Mouse (Mus musculus): ENCODE results near the gene Eng. TPM values are rescaled to one million over a fixed set of nuclear protein-coding genes. Genes with fewer than 3 reads are reported as not detected.

The Eng gene
- polyA plus RNA-seq, 1 experiment, result 31.6 TPM

DNA sequence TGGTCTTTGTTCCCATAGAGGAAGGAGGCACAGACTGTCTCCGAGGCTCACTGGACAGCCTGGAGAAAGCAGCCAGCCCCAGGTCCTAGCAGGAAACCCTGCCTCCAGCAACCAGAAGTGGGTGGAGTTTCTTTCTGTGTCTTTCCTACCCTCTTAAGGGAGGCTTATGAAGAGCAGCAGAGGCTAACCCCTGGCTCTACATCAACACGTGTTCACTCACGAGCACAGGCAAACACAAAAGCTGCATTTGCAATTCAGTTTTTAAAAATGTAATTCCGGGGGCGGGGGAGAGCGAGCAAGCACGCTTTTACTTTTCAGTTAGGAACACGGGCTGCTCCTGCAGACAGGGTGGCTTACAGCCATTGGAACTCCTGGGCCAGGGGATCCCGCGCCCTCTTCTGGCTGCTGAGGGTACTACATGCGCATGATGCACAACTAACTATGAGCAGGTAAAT lies 43.8 kb upstream of the Eng start:
- Histone ChIP-seq H3K4me1 (ENCODE audit: control insufficient read depth, insufficient read depth, low read length) (peaks cover 36% of the 10 kb centered on the region), H3K27ac (ENCODE audit: insufficient read depth, low read length) (no peak overlapping the region), H3K4me3 (replicated peaks; ENCODE audit: insufficient read depth, low read depth, low read length) (peak overlapping the region; percentile 6), H3K27me3 (ENCODE audit: control insufficient read depth, insufficient read depth, low read length) (no peaks in the 10 kb centered on the region)
- TF ChIP-seq CTCF (IDR thresholded peaks at IDR 0.05; ENCODE audit: borderline replicate concordance, insufficient read depth, low read depth, low read length) (peak; percentile 91), POLR2A (IDR thresholded peaks at IDR 0.05; ENCODE audit: borderline replicate concordance, insufficient read depth, low read length) (no peak)
- WGBS, result under 1% methylated on average over 11 of the region's 11 CpGs
- DNase-seq, result peak; percentile 87 to 95

DNA sequence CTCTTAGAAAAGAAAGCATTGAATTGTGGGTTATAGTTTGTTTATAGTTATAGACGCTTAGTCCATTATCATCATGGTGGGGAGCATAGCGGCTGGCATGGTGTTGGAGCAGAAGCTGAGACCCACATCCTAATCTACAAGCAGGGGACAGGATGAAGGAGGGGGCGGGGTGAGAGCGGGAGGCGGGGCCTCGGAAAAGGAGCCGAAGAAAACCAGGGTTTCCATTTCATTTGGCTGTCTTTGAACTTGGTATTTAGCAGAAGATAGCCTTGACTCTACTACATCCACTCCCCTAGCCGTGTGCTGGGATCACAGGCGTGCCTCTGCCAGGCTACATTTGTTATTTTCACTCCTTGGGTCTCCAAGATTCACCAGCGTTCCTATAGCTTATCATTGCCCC lies 41.8 kb upstream of the Eng start:
- no peak for DNase-seq
- H3K4me3 ChIP-seq (replicated peaks; ENCODE audit: insufficient read depth, low read depth, low read length), result no peak overlapping the region
- peaks cover 20% of the 10 kb centered on the region for H3K4me1 ChIP-seq (ENCODE audit: control insufficient read depth, insufficient read depth, low read length)
- TF ChIP-seq POLR2A (IDR thresholded peaks at IDR 0.05; ENCODE audit: borderline replicate concordance, insufficient read depth, low read length) (no peak), CTCF (IDR thresholded peaks at IDR 0.05; ENCODE audit: borderline replicate concordance, insufficient read depth, low read depth, low read length) (no peak)
- WGBS, result 54% methylated on average over 10 of the region's 10 CpGs
- H3K27me3 ChIP-seq (ENCODE audit: control insufficient read depth, insufficient read depth, low read length), result no peaks in the 10 kb centered on the region
- H3K27ac ChIP-seq (ENCODE audit: insufficient read depth, low read length), result no peak overlapping the region

DNA sequence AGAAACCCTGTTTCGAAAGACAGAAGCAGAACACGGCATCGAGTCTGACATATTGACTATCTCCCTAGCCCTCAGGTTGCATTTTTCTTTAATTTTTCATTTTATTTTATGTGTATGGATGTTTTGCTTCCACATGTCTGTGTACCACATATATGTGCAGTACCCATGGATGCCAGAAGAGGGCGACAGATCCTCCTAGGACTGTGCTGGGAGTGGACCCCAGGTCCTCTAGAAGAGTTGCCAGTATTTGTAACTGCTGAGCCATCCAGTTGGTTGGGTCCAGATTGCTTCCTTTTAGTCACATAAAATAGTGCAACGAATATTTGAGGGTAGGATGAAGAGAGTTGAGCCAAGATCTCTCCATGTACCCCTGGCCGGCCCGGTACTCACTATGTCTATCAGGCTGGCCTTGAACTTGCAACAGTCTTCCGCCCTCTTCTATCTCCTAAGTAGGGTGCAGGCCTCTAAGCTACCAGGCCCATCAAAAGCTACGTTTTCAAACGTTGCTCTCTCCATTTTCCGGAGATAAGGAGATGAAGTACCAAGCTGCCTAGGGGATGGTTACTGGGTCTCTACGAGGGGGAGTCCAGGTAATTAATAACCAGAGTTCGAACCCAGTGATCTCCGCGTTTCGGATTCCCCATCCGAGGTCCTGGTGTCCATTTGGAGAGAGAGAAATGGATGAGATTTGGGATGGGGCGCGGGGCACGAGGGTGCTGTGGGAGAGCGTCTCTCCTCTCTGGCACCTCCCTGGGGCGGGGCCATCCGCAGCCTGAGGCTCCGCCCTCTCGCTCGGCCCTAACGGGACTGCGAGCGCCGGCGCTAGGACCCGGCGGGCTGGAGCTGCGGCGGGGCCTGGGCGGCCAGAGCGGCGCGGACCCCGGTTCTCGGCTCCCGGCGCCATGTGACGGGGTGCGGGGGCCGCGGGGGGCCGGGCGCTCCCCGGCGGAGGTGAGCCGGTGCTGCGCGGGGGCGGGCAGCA lies 39.9 kb upstream of the Eng start:
- H3K27me3 ChIP-seq (ENCODE audit: control insufficient read depth, insufficient read depth, low read length), result no peaks in the 10 kb centered on the region
- TF ChIP-seq POLR2A (IDR thresholded peaks at IDR 0.05; ENCODE audit: borderline replicate concordance, insufficient read depth, low read length) (0 out of 2 replicates have a peak, but pooled peaks have one; percentile 34), CTCF (IDR thresholded peaks at IDR 0.05; ENCODE audit: borderline replicate concordance, insufficient read depth, low read depth, low read length) (peak; percentile 43; the same call in 1 of the 2 replicates)
- peak; percentile 87 to 90 for DNase-seq
- WGBS, result 11% methylated on average over 55 of the region's 55 CpGs
- H3K4me3 ChIP-seq (replicated peaks; ENCODE audit: insufficient read depth, low read depth, low read length), result peak overlapping the region; percentile 60
- H3K27ac ChIP-seq (ENCODE audit: insufficient read depth, low read length), result peak overlapping the region; percentile 78
- H3K4me1 ChIP-seq (ENCODE audit: control insufficient read depth, insufficient read depth, low read length), result peaks cover 12% of the 10 kb centered on the region

DNA sequence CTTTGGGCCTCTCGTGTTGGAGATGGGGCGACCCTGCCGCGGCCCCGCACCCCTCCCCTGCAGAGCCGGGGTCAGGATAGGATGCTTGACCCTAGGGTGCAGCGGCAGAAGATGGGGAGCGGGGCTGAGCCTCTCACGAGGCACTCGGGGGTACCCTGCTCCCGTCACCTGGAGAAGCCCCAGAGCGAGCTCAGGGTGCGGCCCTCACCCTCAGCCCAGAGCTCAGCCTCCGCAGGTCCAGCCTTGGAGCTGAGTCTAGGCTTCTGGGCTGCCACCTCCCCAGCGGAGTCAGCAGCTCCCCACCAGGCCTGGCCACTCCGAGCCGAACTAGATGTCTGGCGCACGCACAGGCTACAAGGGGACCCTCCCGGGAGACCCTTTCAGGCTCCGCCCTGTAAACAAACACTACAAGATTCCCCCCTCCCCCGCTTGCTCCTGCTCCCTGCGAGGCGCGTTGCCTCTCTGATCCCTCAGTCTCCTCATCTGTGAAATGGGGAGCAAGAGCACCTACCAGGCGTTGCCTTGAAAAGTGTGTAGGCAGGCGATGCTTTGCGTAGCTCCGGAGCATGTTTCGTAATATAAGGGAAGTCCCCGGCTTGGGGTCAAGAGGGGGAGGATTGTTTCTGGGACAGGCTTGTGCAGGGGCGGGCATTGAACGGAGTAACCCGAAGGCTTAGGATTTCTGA lies 39.0 kb upstream of the Eng start:
- DNase-seq, result peak; percentile 60 to 71
- H3K4me3 ChIP-seq (replicated peaks; ENCODE audit: insufficient read depth, low read depth, low read length), result peak overlapping the region; percentile 60
- no peaks in the 10 kb centered on the region for H3K27me3 ChIP-seq (ENCODE audit: control insufficient read depth, insufficient read depth, low read length)
- peaks cover 5% of the 10 kb centered on the region; the same call in 1 of the 2 replicates for H3K4me1 ChIP-seq (ENCODE audit: control insufficient read depth, insufficient read depth, low read length)
- TF ChIP-seq CTCF (IDR thresholded peaks at IDR 0.05; ENCODE audit: borderline replicate concordance, insufficient read depth, low read depth, low read length), result no peak
- no peak for TF ChIP-seq POLR2A (IDR thresholded peaks at IDR 0.05; ENCODE audit: borderline replicate concordance, insufficient read depth, low read length)
- WGBS, result 6% methylated on average over 34 of the region's 34 CpGs
- peak overlapping the region; percentile 78 for H3K27ac ChIP-seq (ENCODE audit: insufficient read depth, low read length)

DNA sequence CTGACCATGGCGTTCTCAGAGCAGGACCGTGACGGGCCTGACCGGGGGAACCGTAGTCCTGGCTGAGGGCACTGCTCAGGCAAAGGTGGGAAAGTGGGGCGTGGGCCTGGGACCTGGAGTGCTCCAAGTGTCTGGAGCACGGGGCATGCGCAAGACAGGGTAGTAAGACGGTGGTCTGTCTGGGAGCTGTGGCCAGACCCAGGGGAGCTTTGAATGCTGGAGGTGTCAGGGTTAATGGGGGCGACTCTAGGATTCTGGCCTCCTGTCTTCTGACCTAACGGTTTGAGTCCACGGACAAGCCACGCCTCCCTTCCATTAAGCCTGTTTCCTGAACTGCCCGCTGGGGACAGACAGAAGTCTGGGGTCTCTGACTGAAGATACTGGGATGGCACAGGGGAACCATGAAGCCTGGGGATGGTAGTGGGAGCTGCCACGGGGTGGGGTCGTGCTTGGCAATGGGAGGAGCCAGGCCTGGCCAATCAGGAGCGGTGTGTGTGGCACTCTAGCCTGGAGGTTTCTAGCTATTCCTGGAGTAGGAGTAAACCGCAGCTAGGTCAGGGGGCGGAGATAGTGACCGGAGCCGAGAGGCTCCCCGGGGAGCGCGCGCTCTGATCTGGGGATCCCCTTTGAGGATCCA lies 38.1 kb upstream of the Eng start:
- peak overlapping the region; percentile 60 for H3K4me3 ChIP-seq (replicated peaks; ENCODE audit: insufficient read depth, low read depth, low read length)
- DNase-seq, result peak; percentile 74 to 77
- TF ChIP-seq POLR2A (IDR thresholded peaks at IDR 0.05; ENCODE audit: borderline replicate concordance, insufficient read depth, low read length) (no peak), CTCF (IDR thresholded peaks at IDR 0.05; ENCODE audit: borderline replicate concordance, insufficient read depth, low read depth, low read length) (no peak)
- H3K27me3 ChIP-seq (ENCODE audit: control insufficient read depth, insufficient read depth, low read length), result no peaks in the 10 kb centered on the region
- WGBS, result 8% methylated on average over 25 of the region's 25 CpGs
- H3K27ac ChIP-seq (ENCODE audit: insufficient read depth, low read length), result 0 out of 2 replicates have a peak overlapping the region, but pooled peaks have one; percentile 9
- peaks cover 3% of the 10 kb centered on the region; the same call in 1 of the 2 replicates for H3K4me1 ChIP-seq (ENCODE audit: control insufficient read depth, insufficient read depth, low read length)

DNA sequence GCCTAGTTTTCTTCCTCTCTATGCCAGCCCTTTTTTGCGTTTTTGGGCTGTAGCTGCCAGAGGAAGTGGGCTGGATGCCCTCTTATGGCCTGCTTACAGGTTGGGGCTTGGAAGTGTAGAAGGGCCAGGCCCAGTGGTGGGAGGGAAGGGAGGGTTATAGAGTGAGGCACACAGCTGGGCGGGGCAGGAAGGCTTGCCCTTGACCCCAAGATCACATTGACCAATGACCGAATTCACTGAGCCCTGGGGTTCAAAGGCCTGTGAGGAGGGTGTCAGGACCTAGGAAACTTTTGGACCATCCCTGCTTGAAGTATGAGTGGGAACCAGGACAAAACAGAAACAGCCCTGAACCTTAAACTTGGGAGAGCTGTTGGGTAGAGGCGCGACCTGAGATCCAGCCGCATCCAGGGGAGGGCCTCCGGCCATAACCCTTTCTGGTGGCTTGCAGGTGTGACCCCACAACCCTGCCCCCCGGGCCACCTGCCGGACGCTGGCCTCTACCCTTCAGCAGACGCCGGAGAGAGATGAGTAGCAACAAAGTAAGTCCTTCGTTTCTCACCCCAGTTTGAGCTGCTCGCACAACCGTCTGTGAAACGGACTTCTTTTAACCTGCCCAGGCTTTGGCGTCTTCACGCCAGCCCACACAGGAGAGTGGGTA lies 37.5 kb upstream of the Eng start:
- Histone ChIP-seq H3K27me3 (ENCODE audit: control insufficient read depth, insufficient read depth, low read length) (no peaks in the 10 kb centered on the region), H3K4me3 (replicated peaks; ENCODE audit: insufficient read depth, low read depth, low read length) (peak overlapping the region; percentile 60), H3K4me1 (ENCODE audit: control insufficient read depth, insufficient read depth, low read length) (peaks cover 3% of the 10 kb centered on the region; the same call in 1 of the 2 replicates), H3K27ac (ENCODE audit: insufficient read depth, low read length) (0 out of 2 replicates have a peak overlapping the region, but pooled peaks have one; percentile 9)
- WGBS, result 59% methylated on average over 18 of the region's 18 CpGs
- DNase-seq, result peak in 1 of 2 experiments; percentile 32
- TF ChIP-seq POLR2A (IDR thresholded peaks at IDR 0.05; ENCODE audit: borderline replicate concordance, insufficient read depth, low read length) (no peak), CTCF (IDR thresholded peaks at IDR 0.05; ENCODE audit: borderline replicate concordance, insufficient read depth, low read depth, low read length) (no peak)
